Mouse (Mus musculus): ENCODE data around the gene Acot10. TPM values are rescaled to one million over a fixed set of nuclear protein-coding genes. Genes with fewer than 3 reads are reported as not detected.

Gene Acot10
- polyA plus RNA-seq (2017; shearing (Covaris generic)) = not detected

DNA sequence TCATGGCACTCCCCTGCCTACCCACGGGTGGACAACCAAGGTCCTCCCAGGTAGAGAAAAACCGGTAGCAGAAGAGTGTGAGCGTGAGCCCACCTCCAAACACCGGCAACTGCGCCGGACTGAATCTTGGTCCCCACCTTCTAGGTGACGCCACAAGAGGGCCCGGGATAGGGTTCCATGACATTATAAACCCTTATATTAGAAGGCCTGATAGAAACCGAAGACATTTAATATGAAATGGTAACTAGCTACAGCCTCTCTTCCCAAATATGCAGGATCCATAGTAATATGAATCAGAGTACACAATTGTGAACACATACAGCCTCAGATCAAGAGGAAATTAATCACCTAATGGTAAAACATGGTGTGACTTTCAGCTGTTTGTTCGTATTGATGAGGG, at the start of gene Acot10:
Gene Acot10 (minus strand): TSS at position 101 of the 400 bp plus-strand sequence.

Other genes starting within 250 kb of the Acot10 start
- not detected for gene Cdh12, start 217.5 kb downstream of the Acot10 start, polyA plus RNA-seq (2017; shearing (Covaris generic))

Data from effector memory CD4-positive, alpha-beta T cell, adult 7 months (primary cell).